Mouse (Mus musculus) hindbrain, postnatal 0 days (tissue): Measurements from ENCODE around the gene Gm13889. TPM values are rescaled to one million over a fixed set of nuclear protein-coding genes. Genes with fewer than 3 reads are reported as not detected.

Experiments
- ATAC-seq: fragments of 200-750 bp; cut with Nextera tagmentation; 2 replicates; pipeline ENCODE4 v1.8.0; 2017; ENCODE audit warnings: mild to moderate bottlenecking, moderate TSS enrichment, moderate library complexity
- DNase-seq: peaks from one replicate; pipeline ENCODE4 v3.0.0-alpha.2; 2015; ENCODE audit warnings: low spot score
- H3K27ac ChIP-seq: fragments of 300-500 bp; sonication (generic); 2 replicates; pipeline ENCODE4 v1.5.1; 2014; ENCODE audit warnings: mild to moderate bottlenecking
- H3K27me3 ChIP-seq: fragments of 300-500 bp; sonication (generic); 2 replicates; pipeline ENCODE4 v1.6.1; 2014; ENCODE audit warnings: low read length, mixed read lengths; ENCODE audit not compliant: insufficient read depth
- H3K36me3 ChIP-seq: fragments of 300-500 bp; sonication (generic); 2 replicates; pipeline ENCODE4 v1.6.1; 2014; ENCODE audit warnings: low read length, mixed read lengths; ENCODE audit not compliant: insufficient read depth
- H3K4me1 ChIP-seq: fragments of 300-500 bp; sonication (generic); 2 replicates; pipeline ENCODE4 v1.6.1; 2014; ENCODE audit warnings: antibody characterized with exemption, low read length, mixed read lengths; ENCODE audit not compliant: insufficient read depth
- H3K4me2 ChIP-seq: fragments of 300-500 bp; sonication (generic); 2 replicates; pipeline ENCODE4 v1.6.1; 2014; ENCODE audit warnings: low read depth, mild to moderate bottlenecking, low read length, moderate library complexity, mixed read lengths
- H3K4me3 ChIP-seq: fragments of 300-500 bp; sonication (generic); 2 replicates; pipeline ENCODE4 v1.5.1; 2014; ENCODE audit warnings: low read length
- H3K9ac ChIP-seq: fragments of 300-500 bp; sonication (generic); replicated peaks from 2 replicates; pipeline ENCODE4 v1.6.1; 2014; ENCODE audit warnings: mild to moderate bottlenecking, low read length, moderate library complexity, mixed read lengths
- H3K9me3 ChIP-seq: fragments of 300-500 bp; sonication (generic); 2 replicates; pipeline ENCODE4 v1.6.1; 2016; ENCODE audit warnings: low read length, mixed read lengths
- CTCF ChIP-seq: IDR thresholded peaks from 2 replicates; pipeline ENCODE4 v1.5.1; 2016; ENCODE audit warnings: antibody characterized with exemption, control low read depth, low read depth
- WGBS: fragments of 180-500 bp; shearing (Covaris S2); extraction: QIAGEN DNeasy Blood & Tissue Kit; methylation state at CpG from one replicate; pipeline ENCODE4 v1.1.7; 2014; 5-methylcytosine and 5-hydroxymethylcytosine counted together
- polyA plus RNA-seq: library from polyadenylated mRNA; unstranded; fragments of >200 nt; fragmentation: Nextera tagmentation; extraction: Ambion mirVana; gene quantifications from 2 replicates; pipeline ENCODE4 v1.2.1, GENCODE M21; 2015
- total RNA-seq: library from RNA; depleted of rRNA; stranded (reverse); fragments of >200 nt; gene quantifications from 2 replicates; pipeline ENCODE4 v1.2.3, GENCODE M21; 2014; rRNA removed

Gm13889 gene
- total RNA-seq (38.5 and 51.4 TPM in 2 replicates), polyA plus RNA-seq (16.4 and 17.4 TPM in 2 replicates)

- Histone ChIP-seq H3K4me1 (no peaks in the 10 kb centered on the region; the same call in 1 of the 2 replicates), H3K4me2 (peak within 1 kb of the TSS; percentile 95), H3K36me3 (no peaks in the 10 kb centered on the region), H3K27me3 (no peaks in the 10 kb centered on the region), H3K27ac (peak within 1 kb of the TSS; percentile 88), H3K4me3 (peak within 1 kb of the TSS; percentile 78), H3K9me3 (no peaks in the 10 kb centered on the region), H3K9ac (peak within 1 kb of the TSS; percentile 86)
- DNase-seq (peak; percentile 88), ATAC-seq (peak; percentile 74)
- TF ChIP-seq CTCF, result 0 out of 2 replicates have a peak, but pooled peaks have one; percentile 1
- WGBS, result 2% methylated on average over 40 of the region's 62 CpGs
Observed at GRCm38 (mm10) chr2:93956908-93957784, at the start of gene Gm13889. Gene Gm13889, minus strand, starts transcription at chr2:93957201.

DNA sequence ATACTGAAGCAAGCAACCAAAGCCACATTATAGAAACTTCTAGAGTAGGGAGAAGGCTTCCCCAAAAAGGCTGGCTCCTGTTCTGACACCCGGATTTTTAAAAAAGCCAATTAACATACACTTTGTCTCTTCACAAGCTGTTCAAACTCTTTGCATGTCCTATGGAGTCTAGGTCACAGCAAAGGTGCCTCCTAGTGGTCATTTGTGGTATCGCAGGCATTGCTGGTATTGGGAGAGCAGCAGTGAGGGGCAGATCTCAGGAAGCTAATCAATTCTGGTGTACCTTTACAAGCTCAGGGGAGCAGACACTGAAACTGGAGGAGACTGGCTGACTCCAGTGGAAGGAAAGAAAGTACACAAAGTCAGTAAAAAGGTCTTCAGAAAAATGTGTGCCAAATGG is 45.3 kb upstream of the Gm13889 start:
- ATAC-seq (peak; percentile 80), DNase-seq (peak; percentile 93)
- Histone ChIP-seq H3K9ac (no peak overlapping the region), H3K4me3 (no peak overlapping the region), H3K4me1 (no peaks in the 10 kb centered on the region), H3K27ac (no peak overlapping the region), H3K9me3 (no peaks in the 10 kb centered on the region), H3K4me2 (no peak overlapping the region), H3K36me3 (peaks cover 66% of the 10 kb centered on the region), H3K27me3 (no peaks in the 10 kb centered on the region)
- TF ChIP-seq CTCF, result peak; percentile 99
- 3% methylated on average over 2 of the region's 2 CpGs for WGBS

GRCm38 (mm10) chr2:94001918-94002317 is 44.9 kb upstream of the Gm13889 start:
- no peak overlapping the region for H3K27ac ChIP-seq
- no peaks in the 10 kb centered on the region for H3K27me3 ChIP-seq
- H3K36me3 ChIP-seq, result peaks cover 67% of the 10 kb centered on the region
- no peaks in the 10 kb centered on the region for H3K4me1 ChIP-seq
- no peak overlapping the region for H3K9ac ChIP-seq
- H3K4me3 ChIP-seq, result no peak overlapping the region
- no peak for TF ChIP-seq CTCF
- no peaks in the 10 kb centered on the region for H3K9me3 ChIP-seq
- no peak overlapping the region for H3K4me2 ChIP-seq
- DNase-seq (no peak), ATAC-seq (no peak)
- WGBS, result 79% methylated on average over 4 of the region's 4 CpGs

GRCm38 (mm10) chr2:94001411-94001810 is 44.4 kb upstream of the Gm13889 start:
- Histone ChIP-seq H3K9me3 (no peaks in the 10 kb centered on the region), H3K9ac (no peak overlapping the region), H3K4me3 (no peak overlapping the region), H3K4me1 (no peaks in the 10 kb centered on the region), H3K27ac (no peak overlapping the region), H3K27me3 (no peaks in the 10 kb centered on the region), H3K36me3 (peaks cover 64% of the 10 kb centered on the region), H3K4me2 (no peak overlapping the region)
- DNase-seq, result no peak
- WGBS, result 89% methylated on average over 6 of the region's 6 CpGs
- no peak for TF ChIP-seq CTCF
- no peak for ATAC-seq

DNA sequence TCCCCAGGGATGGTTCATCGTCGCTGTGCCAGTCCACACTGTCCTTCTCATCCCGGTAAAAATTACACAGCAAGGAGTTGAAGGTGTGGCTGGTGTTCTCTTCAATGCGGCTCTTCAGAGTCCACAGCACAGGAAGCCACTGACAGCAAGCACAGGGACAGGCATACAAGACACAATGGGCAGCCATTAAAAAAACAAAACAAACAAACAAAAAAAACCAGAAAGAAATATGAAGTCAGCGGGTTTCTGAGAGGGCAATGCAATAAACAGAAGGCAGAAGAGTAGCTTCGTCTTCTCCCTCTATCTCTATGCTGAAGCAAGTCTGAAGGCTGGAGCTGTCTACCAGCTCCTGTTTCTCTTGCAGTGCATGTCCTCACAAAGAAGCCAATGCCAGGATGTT is 39.3 kb upstream of the Gm13889 start, which contains the start of gene Gm27027:
Gene Gm27027 (minus strand): TSS at position 101 of the 400 bp plus-strand sequence.
- ATAC-seq (no peak), DNase-seq (no peak)
- Histone ChIP-seq H3K9me3 (no peaks in the 10 kb centered on the region), H3K4me1 (0 out of 2 replicates have a peak, but pooled peaks cover 5% of the 10 kb centered on the region), H3K36me3 (peaks cover 62% of the 10 kb centered on the region), H3K4me3 (no peak within 1 kb of the TSS), H3K27ac (no peak within 1 kb of the TSS), H3K27me3 (no peaks in the 10 kb centered on the region), H3K9ac (no peak within 1 kb of the TSS), H3K4me2 (no peak within 1 kb of the TSS)
- TF ChIP-seq CTCF, result no peak
- WGBS, result 93% methylated on average over 6 of the region's 6 CpGs

DNA sequence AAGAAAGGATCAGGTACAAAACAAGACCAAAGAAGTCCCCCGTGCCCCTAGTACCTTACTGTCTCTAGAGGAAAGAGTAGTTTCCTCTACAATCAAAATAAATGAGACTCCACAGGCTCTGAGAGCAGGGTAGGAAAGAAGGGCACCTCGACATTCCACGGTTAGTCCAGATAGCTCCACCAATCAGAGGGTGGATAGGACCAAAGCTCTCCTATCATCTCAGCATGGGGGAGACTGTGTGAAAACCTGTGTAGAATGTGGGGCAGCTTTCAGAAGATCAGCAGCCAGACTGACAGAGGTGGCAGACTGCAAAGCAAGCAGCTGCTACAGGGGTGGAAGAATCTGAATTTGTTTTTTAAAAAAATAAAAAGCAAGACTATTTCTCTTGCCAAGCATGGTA is 35.8 kb upstream of the Gm13889 start:
- WGBS, result 50% methylated on average over 3 of the region's 3 CpGs
- H3K27ac ChIP-seq, result no peak overlapping the region
- no peak overlapping the region for H3K4me2 ChIP-seq
- peaks cover 69% of the 10 kb centered on the region for H3K36me3 ChIP-seq
- 0 out of 2 replicates have a peak, but pooled peaks cover 5% of the 10 kb centered on the region for H3K4me1 ChIP-seq
- no peak overlapping the region for H3K4me3 ChIP-seq
- no peaks in the 10 kb centered on the region for H3K9me3 ChIP-seq
- H3K9ac ChIP-seq, result no peak overlapping the region
- no peak for DNase-seq
- no peak for ATAC-seq
- H3K27me3 ChIP-seq, result no peaks in the 10 kb centered on the region
- no peak for TF ChIP-seq CTCF

GRCm38 (mm10) chr2:93992259-93992658 is 35.3 kb upstream of the Gm13889 start:
- Histone ChIP-seq H3K4me3 (no peak overlapping the region), H3K27me3 (no peaks in the 10 kb centered on the region), H3K4me2 (no peak overlapping the region), H3K9me3 (no peaks in the 10 kb centered on the region), H3K36me3 (peaks cover 64% of the 10 kb centered on the region), H3K4me1 (0 out of 2 replicates have a peak, but pooled peaks cover 5% of the 10 kb centered on the region), H3K27ac (no peak overlapping the region), H3K9ac (no peak overlapping the region)
- ATAC-seq (peak; percentile 61), DNase-seq (peak; percentile 69)
- TF ChIP-seq CTCF, result no peak
- WGBS, result 23% methylated on average over 5 of the region's 5 CpGs
